Mouse (Mus musculus) cerebellum, postnatal 14 days (tissue): ENCODE results near the gene Atp11c.

Experiments
- DNase-seq, 2 experiments: peaks; one replicate each; pipeline ENCODE4 v3.0.0; 2021; ENCODE audit warnings: mixed read lengths in 2 of 2

Gene Atp11c

DNA sequence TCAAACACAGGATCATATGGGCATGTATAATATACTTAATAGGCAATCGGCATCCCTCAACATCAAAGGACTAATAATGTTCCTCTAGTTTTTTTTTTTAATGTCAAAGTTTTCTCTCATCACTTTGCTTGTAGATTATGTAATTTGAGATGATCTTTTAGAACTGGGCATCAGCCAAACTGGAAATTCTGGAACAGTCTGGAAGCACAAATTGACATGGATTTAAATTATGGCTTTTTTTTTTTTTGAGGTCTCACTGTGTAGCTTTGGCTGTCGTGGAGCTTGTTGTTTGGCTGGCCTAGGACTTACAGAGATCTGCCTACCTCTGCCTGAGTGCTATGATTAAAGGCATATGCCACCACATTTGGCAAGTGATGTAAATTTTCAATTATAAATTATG, 210.8 kb downstream of the Atp11c start:
- no peak for DNase-seq

DNA sequence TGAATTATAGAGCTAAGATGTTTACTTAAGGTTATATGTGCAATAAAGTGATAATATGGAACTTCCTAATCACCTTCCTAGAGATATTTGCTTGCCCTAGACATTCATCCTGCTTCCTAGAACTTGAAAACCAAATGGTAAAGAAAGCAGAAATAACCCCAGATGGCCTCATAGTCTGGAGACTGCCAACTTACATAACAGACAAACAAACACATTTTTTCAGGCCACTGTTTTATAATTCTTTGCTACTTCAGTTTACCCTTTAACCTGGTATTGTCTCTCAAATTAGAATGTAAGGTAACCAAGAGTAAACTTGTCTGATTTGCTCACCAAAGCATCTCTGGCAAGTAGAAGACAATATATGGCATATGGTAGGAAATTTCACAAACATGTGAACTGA, 212.1 kb downstream of the Atp11c start:
- no peak for DNase-seq

DNA sequence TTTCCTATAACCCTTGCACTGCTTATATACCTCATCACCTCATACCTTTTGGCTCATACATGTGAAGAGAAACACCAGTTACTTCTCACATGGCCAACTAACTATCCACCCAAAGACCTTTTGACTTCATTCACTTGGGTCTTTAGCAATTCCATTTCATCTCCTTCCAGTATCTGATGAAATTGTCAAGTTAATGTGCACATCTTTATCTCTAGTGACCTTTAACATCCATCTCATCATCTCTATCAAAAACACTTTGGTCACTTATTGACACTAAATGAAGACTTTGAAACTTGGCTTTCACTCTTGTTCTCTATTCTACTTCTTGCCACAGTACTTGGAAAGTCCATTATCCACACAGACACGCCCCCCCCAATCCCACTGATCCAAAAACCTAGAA, 243.8 kb downstream of the Atp11c start:
- no peak for DNase-seq

DNA sequence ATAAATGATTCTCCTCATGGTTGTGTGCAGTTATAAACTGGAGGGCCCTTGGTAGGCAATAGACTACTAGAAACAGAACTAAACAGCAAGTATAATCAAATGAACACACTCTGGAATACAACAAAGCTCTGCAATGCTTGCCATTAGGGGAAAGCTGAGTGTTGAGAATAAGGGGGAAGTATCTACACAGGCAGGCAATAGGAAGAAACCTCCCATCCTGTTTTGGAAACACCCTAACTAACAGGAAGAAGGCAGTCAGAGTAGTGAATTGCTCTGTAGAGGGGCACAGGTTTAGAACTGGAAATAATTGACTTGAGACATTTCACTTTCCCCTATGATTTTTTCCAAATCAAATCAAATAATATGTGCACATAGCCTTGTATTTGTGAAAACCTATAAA, 247.1 kb downstream of the Atp11c start:
- no peak for DNase-seq

DNA sequence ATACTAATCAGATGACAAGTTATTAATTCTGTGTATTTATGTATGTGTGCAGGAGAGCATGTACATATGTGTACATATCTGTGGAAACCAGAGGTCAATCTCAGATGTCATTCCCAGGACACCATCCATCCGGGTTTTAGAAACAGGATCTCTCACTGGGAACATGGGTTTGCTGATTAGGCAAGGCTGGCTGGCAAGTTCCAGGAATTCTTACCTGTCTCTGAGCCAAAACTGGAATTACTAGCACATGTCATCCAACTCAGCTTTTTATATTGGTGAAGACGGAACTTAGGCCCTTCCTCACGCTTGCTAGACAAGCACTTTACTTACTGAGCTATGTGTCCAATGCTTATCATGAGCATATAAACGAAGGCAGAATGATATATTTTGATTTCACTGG, 247.5 kb downstream of the Atp11c start:
- peak in 1 of 2 experiments; percentile 11 for DNase-seq

DNA sequence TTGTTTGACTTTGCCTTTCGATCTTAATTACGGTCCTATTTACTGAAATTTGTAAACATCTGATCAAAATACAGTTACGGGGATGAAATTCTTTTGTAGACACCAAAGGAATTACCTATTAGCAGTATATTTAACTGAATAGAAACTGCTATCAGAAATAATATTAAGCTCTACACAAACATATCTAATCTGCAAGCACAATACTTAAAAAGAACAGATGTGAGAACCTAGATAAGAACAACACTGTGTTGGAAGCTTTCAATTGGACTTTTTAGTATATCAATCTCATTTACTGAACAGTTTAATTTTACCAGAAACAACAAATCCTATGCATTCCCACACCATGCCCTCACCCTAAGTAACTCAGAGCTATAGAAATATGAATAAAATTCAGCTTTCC, 262.8 kb downstream of the Atp11c start:
- DNase-seq: no peak

DNA sequence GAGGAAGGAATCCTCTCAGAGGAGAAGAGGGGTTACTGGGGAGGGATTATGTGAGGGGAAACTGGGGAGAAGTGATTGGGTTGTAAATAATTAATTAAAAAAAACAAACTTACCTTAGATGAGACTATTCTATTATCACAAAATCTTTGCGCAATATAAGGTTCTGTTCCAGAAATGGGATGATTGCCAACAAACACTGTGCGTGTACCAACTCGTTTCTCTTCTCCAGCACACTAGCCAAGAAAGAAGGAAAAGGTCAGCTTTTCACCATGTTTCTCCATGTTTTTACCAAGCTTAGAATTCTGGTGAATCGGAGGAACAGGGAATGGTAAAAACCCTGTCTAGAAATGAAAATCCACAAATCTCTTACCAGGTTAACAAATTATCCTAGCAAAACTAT, 271.2 kb downstream of the Atp11c start:
- no peak for DNase-seq

DNA sequence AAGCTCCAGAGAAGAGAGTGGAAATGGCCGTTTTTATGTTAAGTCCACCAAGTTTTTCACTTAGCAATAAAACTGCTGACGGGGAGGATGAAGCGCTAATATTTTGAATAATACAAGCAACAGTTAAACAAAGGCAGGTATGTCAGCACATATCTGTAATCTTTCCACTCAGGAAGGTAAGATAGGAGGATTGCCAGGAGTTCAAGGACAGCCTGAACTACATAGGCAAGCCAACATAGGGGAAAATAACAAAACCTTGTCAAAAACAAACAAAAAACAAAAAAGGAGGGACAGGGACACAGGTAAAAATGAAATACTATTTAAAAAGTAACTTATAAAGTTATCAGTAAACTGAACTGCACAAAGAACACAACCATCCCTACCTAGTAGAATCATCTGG, 274.8 kb downstream of the Atp11c start:
- DNase-seq: no peak

DNA sequence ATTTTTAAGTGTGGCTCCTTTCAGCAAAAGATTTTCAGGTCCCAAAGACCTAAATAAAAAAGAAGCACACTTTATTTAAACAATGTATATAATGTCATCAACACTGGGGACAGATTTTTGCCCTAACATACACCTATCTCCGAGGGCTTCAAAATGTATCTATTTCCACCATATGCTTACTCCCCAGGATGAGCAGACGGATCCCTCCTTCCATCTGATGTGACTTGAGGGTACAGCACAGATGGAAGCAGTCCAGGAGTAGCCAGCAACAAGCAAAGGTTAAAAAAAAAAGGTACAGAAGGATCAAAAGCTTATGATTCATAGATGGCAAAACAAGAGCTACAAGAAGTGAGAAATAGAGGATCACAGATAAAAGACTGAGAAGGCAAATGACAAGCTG, 300.2 kb downstream of the Atp11c start:
- DNase-seq: peak; percentile 9 to 15

DNA sequence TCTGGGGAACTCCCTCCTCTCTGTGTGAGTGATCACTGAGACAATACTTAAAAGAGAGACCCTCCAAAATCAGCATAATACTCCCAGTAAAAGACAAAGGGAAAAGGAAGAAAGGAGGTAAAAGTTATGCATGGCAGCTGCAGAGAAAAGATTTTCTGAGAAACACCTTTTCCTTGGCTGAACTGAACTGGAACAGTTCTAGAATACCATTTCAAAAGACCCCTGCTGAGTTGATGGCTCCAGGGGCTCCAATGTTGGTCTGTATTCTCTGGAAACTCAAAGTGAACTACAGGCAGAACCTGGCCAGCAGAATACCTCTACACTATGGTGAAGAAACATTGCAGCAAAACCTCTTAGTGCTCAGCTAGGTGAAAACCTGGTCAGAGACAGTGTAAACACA, 337.2 kb downstream of the Atp11c start:
- no peak for DNase-seq

DNA sequence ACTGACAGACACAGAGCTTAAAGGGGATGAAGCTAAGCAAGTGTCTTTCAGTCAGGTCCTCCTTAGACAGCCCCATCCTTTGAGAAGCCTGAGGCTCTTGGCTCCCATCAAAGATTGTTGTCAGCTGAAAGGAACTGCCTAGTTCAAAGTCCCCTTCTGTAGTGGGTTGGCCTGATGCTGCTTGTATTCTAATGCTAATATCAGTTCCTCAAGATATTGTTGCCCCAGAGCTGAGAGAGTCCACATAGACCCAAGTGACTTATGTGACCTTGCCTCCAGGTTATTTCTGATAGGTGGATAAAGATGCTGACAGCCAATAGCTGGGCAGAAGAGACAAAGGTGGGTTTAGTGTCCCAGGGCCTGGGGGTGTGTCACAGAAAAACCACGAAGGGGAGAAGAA, 404.8 kb downstream of the Atp11c start:
- DNase-seq: no peak

DNA sequence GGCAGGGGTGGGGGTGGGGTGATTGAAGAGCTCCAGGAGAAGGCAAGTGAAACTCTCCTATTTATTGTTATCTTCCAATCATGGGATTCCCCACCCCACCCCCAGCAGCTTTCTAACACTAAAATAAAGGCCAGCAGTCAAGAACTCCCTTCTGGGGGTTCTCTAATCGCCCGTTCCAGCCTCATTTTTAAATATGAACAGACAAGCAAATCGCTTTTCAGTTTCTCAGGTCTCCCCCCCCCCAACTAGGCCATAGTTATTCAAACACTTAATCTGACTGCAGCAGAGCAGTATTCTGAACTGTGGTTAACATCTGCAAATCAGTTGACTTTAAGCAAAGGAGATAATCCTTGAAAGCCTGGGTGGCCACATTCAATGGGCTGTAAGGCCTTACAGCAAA, 409.9 kb downstream of the Atp11c start:
- no peak for DNase-seq

DNA sequence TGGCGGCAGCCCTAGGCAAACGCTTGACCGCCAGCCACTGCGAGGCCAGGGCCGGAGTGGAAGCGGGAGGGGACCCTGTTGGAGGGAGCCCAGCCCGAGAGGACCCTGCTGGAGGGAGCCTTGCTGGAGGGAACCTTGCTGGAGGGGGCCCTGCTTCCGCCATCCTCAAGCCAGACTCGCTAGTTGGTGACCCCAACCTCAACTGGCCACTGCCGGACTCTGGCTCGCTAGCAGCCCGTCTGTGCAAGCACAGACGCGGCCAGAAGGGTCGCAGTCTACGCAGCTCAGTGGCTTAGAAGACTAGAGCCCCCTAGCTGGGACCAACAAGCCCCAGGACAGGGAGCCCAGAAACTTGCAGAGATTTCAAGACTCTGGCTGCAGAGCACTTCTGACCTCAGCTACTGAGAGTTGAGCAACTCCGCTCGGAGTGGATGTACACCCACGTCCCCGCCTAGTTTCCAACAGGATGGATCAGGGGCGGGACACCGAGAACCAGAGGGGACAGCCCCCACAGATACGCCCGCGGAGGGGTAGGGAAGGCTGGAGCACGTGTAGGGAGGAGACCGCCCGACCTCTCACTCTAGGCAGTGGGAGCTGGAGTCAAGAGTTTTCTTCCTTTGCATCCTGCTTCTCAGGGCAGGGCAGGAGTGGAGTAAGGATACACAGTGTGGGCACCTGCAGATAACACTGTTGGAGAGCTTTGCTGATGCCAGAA, 413.6 kb downstream of the Atp11c start, which contains the start of gene Mcf2:
Mcf2 (minus strand) TSS at position 346 of the 715 bp plus-strand sequence.
- peak; percentile 16 to 21 for DNase-seq

DNA sequence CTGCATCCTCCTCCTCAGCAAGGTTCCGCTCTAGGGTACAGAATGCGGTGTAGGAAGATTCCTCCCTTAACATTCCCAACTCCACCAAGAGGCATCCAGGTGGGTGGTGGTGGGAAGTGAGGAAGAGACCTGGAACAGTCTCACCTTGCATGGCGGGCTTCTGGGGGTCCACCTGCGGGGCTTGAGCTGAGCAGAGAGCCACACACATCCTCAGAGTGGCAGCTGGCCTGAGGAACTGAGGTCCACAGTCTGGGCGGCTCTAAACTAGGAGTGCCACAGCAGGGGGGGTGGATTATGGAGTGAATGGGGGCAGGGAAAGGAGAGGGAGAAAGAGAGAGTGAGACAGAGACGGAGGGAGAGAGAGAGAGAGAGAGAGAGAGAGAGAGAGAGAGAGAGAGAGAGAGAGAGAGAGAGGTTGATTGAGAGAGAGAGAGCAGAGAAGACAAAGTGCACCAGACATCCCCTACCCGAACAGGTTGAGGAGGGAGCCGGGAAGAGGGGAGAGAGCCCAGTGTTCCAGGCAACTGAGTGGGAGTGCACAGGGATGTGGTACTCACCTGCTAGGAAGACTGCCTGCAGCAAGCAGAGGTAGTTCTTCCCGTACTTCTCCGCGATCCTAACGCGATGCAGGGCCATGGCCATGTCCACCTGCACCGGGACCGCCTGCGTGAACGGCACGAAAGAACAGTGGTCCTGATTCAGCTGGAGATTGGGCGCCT, 414.3 kb downstream of the Atp11c start:
- peak in 1 of 2 experiments; percentile 1 for DNase-seq
